In genomic region chr2:27876724-27877504, GRCm38 (mm10) we compare ENCODE assay signal across 21 mouse cellular contexts. TPM values are rescaled to one million over a fixed set of nuclear protein-coding genes. Genes with fewer than 3 reads are reported as not detected.
DNase-seq lines count a peak whose midpoint lies in the region; ATAC-seq and TF ChIP-seq lines count a peak whose summit lies in the region.
"Had no signal": no experiment of that assay in that cellular context is flagged by ENCODE, and none has a peak within 500 bp of the region (broad histone marks: within the 10 kb centered on the region; RNA-seq: fewer than 3 reads in every experiment).

No protein-coding gene starts in this region.

- no peak overlapping the region for H3K9ac ChIP-seq in limb, embryonic 14.5 days (ENCODE audit: low read depth, low read length, severe bottlenecking)
- H3K9ac ChIP-seq: heart, embryonic 15.5 days; kidney, embryonic 15.5 days; liver, embryonic 13.5 days; lung, embryonic 14.5 days had no signal

- peaks cover 31% of the 10 kb centered on the region for H3K4me1 ChIP-seq in limb, embryonic 14.5 days (ENCODE audit: control insufficient read depth, insufficient read depth, low read length)
- H3K4me1 ChIP-seq: kidney, embryonic 15.5 days; liver, embryonic 13.5 days had no signal

- TF ChIP-seq CTCF in left cerebral cortex, adult 2 months (IDR thresholded peaks at IDR 0.05) = no peak

- no peak overlapping the region for H3K4me3 ChIP-seq in left cerebral cortex, adult 2 months
- H3K4me3 ChIP-seq in limb, embryonic 14.5 days (replicated peaks; ENCODE audit: low read length) = no peak overlapping the region
- H3K4me3 ChIP-seq: erythroblast, embryonic 14.5 days; heart, adult 2 months; heart, embryonic 15.5 days; kidney, embryonic 15.5 days; liver, embryonic 13.5 days had no signal

- no peaks in the 10 kb centered on the region for H3K9me3 ChIP-seq in limb, embryonic 14.5 days (ENCODE audit: control insufficient read depth, low read length)
- H3K9me3 ChIP-seq: heart, embryonic 15.5 days; kidney, embryonic 15.5 days; liver, embryonic 13.5 days had no signal

- intact Hi-C loops in left cerebral cortex, adult 2 months (cut with DNase I) = no loop called here
- intact Hi-C loops in left cerebral cortex, postnatal 10 days (cut with DNase I) = no loop called here

- H3K4me2 ChIP-seq in limb, embryonic 14.5 days (replicated peaks; ENCODE audit: low read depth, low read length, severe bottlenecking) = no peak overlapping the region
- H3K4me2 ChIP-seq: heart, embryonic 15.5 days; kidney, embryonic 15.5 days; liver, embryonic 13.5 days; lung, embryonic 14.5 days had no signal

- peak; percentile 31 for DNase-seq in cerebellum, adult 9-10 months
- DNase-seq in cerebellum, postnatal 4 days (ENCODE audit: low spot score in 2 of 2) = no peak
- no peak for DNase-seq in left cerebral cortex, adult 2 months (ENCODE audit: extremely low spot score in 1 of 2, low spot score in 2 of 2)
- DNase-seq in left cerebral cortex, postnatal 10 days (ENCODE audit: extremely low spot score in 1 of 2, low spot score in 2 of 2) = no peak
- peak; percentile 53 to 69 for DNase-seq in cerebellum, postnatal 14 days
- DNase-seq in limb, embryonic 14.5 days (ENCODE audit: low spot score) = no peak
- no peak for DNase-seq in urinary bladder, adult 2 months (ENCODE audit: low spot score)
- DNase-seq in frontal cortex, postnatal 25 days (ENCODE audit: low spot score in 2 of 2) = no peak
- DNase-seq: adrenal gland, postnatal 36 days; gastrocnemius, postnatal 14 days; heart, adult 2 months; kidney, postnatal 4 days; liver, embryonic 13.5 days; lung, embryonic 14.5 days; lung, postnatal 36 days; right cerebral cortex, postnatal 25 days had no signal

- TF ChIP-seq POLR2A in limb, embryonic 14.5 days (IDR thresholded peaks at IDR 0.05; ENCODE audit: borderline replicate concordance, extremely low read depth, insufficient read depth, insufficient read length) = no peak

- H3K27me3 ChIP-seq in limb, embryonic 14.5 days (ENCODE audit: control insufficient read depth, insufficient read depth, low read length) = no peaks in the 10 kb centered on the region
- H3K27me3 ChIP-seq: heart, embryonic 15.5 days; kidney, embryonic 15.5 days had no signal

- ATAC-seq in limb, embryonic 14.5 days (ENCODE audit: low FRiP score, low read depth) = 0 out of 2 replicates have a peak, but pooled peaks have one; percentile 17
- ATAC-seq: hindbrain, postnatal 0 days; intestine, postnatal 0 days had no signal

- H3K27ac ChIP-seq in left cerebral cortex, adult 2 months = 0 out of 2 replicates have a peak overlapping the region, but pooled peaks have one; percentile 28
- H3K27ac ChIP-seq in limb, embryonic 14.5 days (replicated peaks; ENCODE audit: low read depth, low read length) = 0 out of 2 replicates have a peak overlapping the region, but pooled peaks have one; percentile 43
- H3K27ac ChIP-seq: heart, adult 2 months; heart, embryonic 15.5 days; hindbrain, postnatal 0 days; kidney, embryonic 15.5 days; liver, embryonic 13.5 days had no signal

- H3K36me3 ChIP-seq in limb, embryonic 14.5 days (ENCODE audit: control insufficient read depth, insufficient read depth, low read length) = no peaks in the 10 kb centered on the region
- H3K36me3 ChIP-seq: heart, embryonic 15.5 days; kidney, embryonic 15.5 days; liver, embryonic 13.5 days had no signal

- 62% methylated on average over 13 of the region's 13 CpGs for WGBS in limb, embryonic 14.5 days

RNA-seq across cellular contexts. Expression of gene Col5a1, which starts 9.3 kb away (rescaled TPM):
- total RNA-seq in left cerebral cortex, adult 2 months (2021) = 10 to 100 TPM in 1 of 2 experiments, 1 to 10 TPM in 1; 6.9 to 10.1 TPM
- total RNA-seq in left cerebral cortex, postnatal 10 days (2021) = 10 to 100 TPM; 10.4 to 13.1 TPM
- polyA plus RNA-seq in limb, embryonic 14.5 days (2012; rRNA removed) = 298 and 304 TPM in 2 replicates
- polyA plus RNA-seq in limb, embryonic 14.5 days (2014; fragmentation: Nextera tagmentation; extraction: Ambion mirVana) = 256 and 260 TPM in 2 replicates
- 59.2 and 104 TPM in 2 replicates for polyA plus RNA-seq in urinary bladder, adult 2 months (2012; rRNA removed)

Comparison
In these comparisons a context has a peak if more than half of its experiments do, and no peak if none do; other contexts are left out.
1. DNase-seq: peak in cerebellum, adult 9-10 months (single experiment) and cerebellum, postnatal 14 days (2 of 2); none in cerebellum, postnatal 4 days (0 of 2), left cerebral cortex, adult 2 months (0 of 2), left cerebral cortex, postnatal 10 days (0 of 2), limb, embryonic 14.5 days (single experiment), urinary bladder, adult 2 months (single experiment) and frontal cortex, postnatal 25 days (0 of 2).